13 mouse cellular contexts compared by ENCODE assay signal in the genomic region with DNA sequence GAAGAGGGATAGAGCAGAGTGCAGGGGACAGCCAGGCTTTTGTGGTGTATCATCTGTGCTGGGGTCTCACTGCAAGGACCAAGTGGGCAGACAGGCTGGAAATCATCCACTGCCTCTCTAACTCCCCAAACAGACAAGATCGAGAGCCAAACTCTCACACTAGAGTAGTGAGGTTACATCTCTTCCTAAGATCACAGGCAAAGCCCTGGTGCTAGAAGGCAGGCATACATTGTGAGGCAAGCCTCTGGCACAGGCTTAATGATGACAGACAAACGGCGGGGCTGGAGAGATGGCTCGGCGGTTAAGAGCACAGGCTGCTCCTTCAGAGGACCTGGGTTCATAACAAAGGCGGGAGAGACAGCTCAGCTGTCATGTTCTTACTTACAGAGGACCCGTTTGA. TPM values are rescaled to one million over a fixed set of nuclear protein-coding genes. Genes with fewer than 3 reads are reported as not detected.
DNase-seq lines count a peak whose midpoint lies in the region; ATAC-seq and TF ChIP-seq lines count a peak whose summit lies in the region.
"Had no signal": no experiment of that assay in that cellular context is flagged by ENCODE, and none has a peak within 500 bp of the region (broad histone marks: within the 10 kb centered on the region; RNA-seq: fewer than 3 reads in every experiment).

No protein-coding gene starts in this region.

- TF ChIP-seq EP300 in lung, postnatal 0 days (IDR thresholded peaks at IDR 0.05), result no peak

- no peak for ATAC-seq in lung, embryonic 14.5 days (ENCODE audit: insufficient read depth)
- no peak for ATAC-seq in lung, postnatal 0 days

- H3K9ac ChIP-seq in lung, embryonic 14.5 days, result no peak overlapping the region
- no peak overlapping the region for H3K9ac ChIP-seq in lung, postnatal 0 days (replicated peaks; ENCODE audit: low read depth)
- H3K9ac ChIP-seq in ES-E14 (ENCODE audit: insufficient read depth, low read depth, low read length, poor library complexity, severe bottlenecking), result 0 out of 2 replicates have a peak overlapping the region, but pooled peaks have one; percentile 38
- H3K9ac ChIP-seq: midbrain, embryonic 12.5 days had no signal

- no peaks in the 10 kb centered on the region for H3K9me3 ChIP-seq in lung, embryonic 14.5 days (ENCODE audit: low read depth, low read length)
- H3K9me3 ChIP-seq in lung, postnatal 0 days (ENCODE audit: low read length), result no peaks in the 10 kb centered on the region
- H3K9me3 ChIP-seq in ES-E14 (ENCODE audit: control insufficient read depth, insufficient read depth, low read depth, low read length), result peaks cover 6% of the 10 kb centered on the region; the same call in 1 of the 2 replicates
- H3K9me3 ChIP-seq in embryonic facial prominence, embryonic 10.5 days, result no peaks in the 10 kb centered on the region
- H3K9me3 ChIP-seq: midbrain, embryonic 12.5 days had no signal

- H3K4me2 ChIP-seq in lung, embryonic 14.5 days, result no peak overlapping the region
- no peak overlapping the region for H3K4me2 ChIP-seq in lung, postnatal 0 days (replicated peaks; ENCODE audit: low read depth, low read length)

- H3K27me3 ChIP-seq in lung, embryonic 14.5 days (ENCODE audit: insufficient read depth, low read length), result no peaks in the 10 kb centered on the region
- H3K27me3 ChIP-seq in lung, postnatal 0 days (replicated peaks; ENCODE audit: insufficient read depth, low read length), result no peaks in the 10 kb centered on the region
- H3K27me3 ChIP-seq in embryonic facial prominence, embryonic 10.5 days (replicated peaks; ENCODE audit: low read depth, poor library complexity, severe bottlenecking), result no peaks in the 10 kb centered on the region
- H3K27me3 ChIP-seq: midbrain, embryonic 12.5 days had no signal

- H3K4me3 ChIP-seq in lung, embryonic 14.5 days (ENCODE audit: low read depth, low read length), result no peak overlapping the region
- H3K4me3 ChIP-seq in lung, postnatal 0 days (ENCODE audit: low read depth, low read length), result no peak overlapping the region
- no peak overlapping the region for H3K4me3 ChIP-seq in ES-E14 (ENCODE audit: insufficient read depth in 1 of 2, low read depth in 1 of 2, low read length in 2 of 2, poor library complexity in 1 of 2, severe bottlenecking in 1 of 2)
- H3K4me3 ChIP-seq in embryonic facial prominence, embryonic 10.5 days, result peak overlapping the region; percentile 23; the same call in 1 of the 2 replicates

- H3K36me3 ChIP-seq in lung, embryonic 14.5 days (ENCODE audit: insufficient read depth), result no peaks in the 10 kb centered on the region
- no peaks in the 10 kb centered on the region for H3K36me3 ChIP-seq in lung, postnatal 0 days (ENCODE audit: insufficient read depth, low read length)
- no peaks in the 10 kb centered on the region for H3K36me3 ChIP-seq in ES-E14 (ENCODE audit: control insufficient read depth, insufficient read depth, low read length, poor library complexity, severe bottlenecking)
- peaks cover 6% of the 10 kb centered on the region; the same call in 1 of the 2 replicates for H3K36me3 ChIP-seq in embryonic facial prominence, embryonic 10.5 days (replicated peaks)
- H3K36me3 ChIP-seq: midbrain, embryonic 12.5 days had no signal

- H3K27ac ChIP-seq in lung, embryonic 14.5 days (ENCODE audit: low read depth), result no peak overlapping the region
- H3K27ac ChIP-seq in lung, postnatal 0 days (ENCODE audit: low read length), result no peak overlapping the region
- H3K27ac ChIP-seq in ES-E14 (ENCODE audit: insufficient read depth, low read depth, low read length, poor library complexity, severe bottlenecking), result no peak overlapping the region
- H3K27ac ChIP-seq in embryonic facial prominence, embryonic 10.5 days (replicated peaks), result no peak overlapping the region
- H3K27ac ChIP-seq: midbrain, embryonic 12.5 days had no signal

- 37% methylated on average over 7 of the region's 7 CpGs for WGBS in lung, embryonic 14.5 days
- 46% methylated on average over 7 of the region's 7 CpGs for WGBS in lung, postnatal 0 days
- 45% methylated on average over 7 of the region's 7 CpGs for WGBS in embryonic facial prominence, embryonic 10.5 days

- in situ Hi-C loops in ES-E14 (cut with MboI; ENCODE audit: low sequenced_read_pairs in 2 of 2, unreplicated experiment in 2 of 2), result no loop called here

- H3K4me1 ChIP-seq in lung, embryonic 14.5 days (ENCODE audit: insufficient read depth), result peaks cover 13% of the 10 kb centered on the region; the same call in 1 of the 2 replicates
- peaks cover 16% of the 10 kb centered on the region; the same call in 1 of the 2 replicates for H3K4me1 ChIP-seq in lung, postnatal 0 days (ENCODE audit: insufficient read depth, low read depth, low read length)
- peaks cover 3 to 4% of the 10 kb centered on the region in 2 experiments; a peak in 2 of 4 replicates for H3K4me1 ChIP-seq in ES-E14 (ENCODE audit: control insufficient read depth in 2 of 2, insufficient read depth in 2 of 2, low read length in 2 of 2, poor library complexity in 1 of 2)
- H3K4me1 ChIP-seq in embryonic facial prominence, embryonic 10.5 days, result peaks cover 45% of the 10 kb centered on the region

- peak; percentile 13 for DNase-seq in lung, embryonic 14.5 days
- no peak for DNase-seq in lung, postnatal 0 days (ENCODE audit: low spot score)
- DNase-seq in ES-E14 (ENCODE audit: low read depth, low spot score), result no peak
- DNase-seq in embryonic facial prominence, embryonic 10.5 days (ENCODE audit: low spot score), result no peak
- peak; percentile 21 for DNase-seq in naive thymus-derived CD4-positive, alpha-beta T cell, adult 2 months (ENCODE audit: low read depth)
- no peak for DNase-seq in embryo, embryonic 9.5 days (ENCODE audit: extremely low spot score)
- DNase-seq in adrenal gland, postnatal 4 days (ENCODE audit: low spot score in 2 of 2), result no peak
- DNase-seq: cerebellum, adult 9-11 months; heart, postnatal 14 days; kidney, adult 18-20 months; lung, adult 2 months; right cerebral cortex, postnatal 25 days had no signal

- TF ChIP-seq CTCF in lung, embryonic 14.5 days (IDR thresholded peaks at IDR 0.05; ENCODE audit: low read depth), result no peak
- no peak for TF ChIP-seq CTCF in lung, postnatal 0 days (IDR thresholded peaks at IDR 0.05)

TF ChIP-seq in ES-E14, 5 proteins besides CTCF, POLR2A, EP300 and RAD21:
- TF ChIP-seq CHD2 (IDR thresholded peaks at IDR 0.05; ENCODE audit: low read depth, low read length) (no peak), ZC3H11A (IDR thresholded peaks at IDR 0.05; ENCODE audit: borderline replicate concordance, low read depth, low read length) (no peak), ZNF384 (IDR thresholded peaks at IDR 0.05; ENCODE audit: low read depth, low read length) (no peak), MAFK (IDR thresholded peaks at IDR 0.05; ENCODE audit: insufficient read depth, low read depth, low read length) (no peak), HCFC1 (IDR thresholded peaks at IDR 0.05; ENCODE audit: borderline replicate concordance, insufficient read depth, low read length) (no peak)
TF ChIP-seq in ES-E14: peak in this region for 0.

RNA-seq across cellular contexts. Expression of a gene that starts 1.1 kb away (rescaled TPM):
- polyA plus RNA-seq in lung, embryonic 14.5 days (2014; fragmentation: Nextera tagmentation; extraction: Ambion mirVana), result 170 and 185 TPM in 2 replicates
- polyA plus RNA-seq in lung, postnatal 0 days (2015; fragmentation: Nextera tagmentation; extraction: Ambion mirVana), result 291 and 299 TPM in 2 replicates
- total RNA-seq in ES-E14 (2012; rRNA removed), result 87.6 and 101 TPM in 2 replicates
- polyA plus RNA-seq in embryonic facial prominence, embryonic 10.5 days (2016; fragmentation: Nextera tagmentation; extraction: Ambion mirVana), result 125 TPM in 2 replicates
- 100 to 1,000 TPM; 145 to 147 TPM for total RNA-seq in adrenal gland, postnatal 4 days (2021)

RNA-seq across cellular contexts. Expression of a gene that starts 6.5 kb away (rescaled TPM):
- 1.8 and 2.0 TPM in 2 replicates for polyA plus RNA-seq in lung, embryonic 14.5 days (2014; fragmentation: Nextera tagmentation; extraction: Ambion mirVana)
- 1.4 and 1.6 TPM in 2 replicates for polyA plus RNA-seq in lung, postnatal 0 days (2015; fragmentation: Nextera tagmentation; extraction: Ambion mirVana)
- 0.58 and 1.1 TPM in 2 replicates for total RNA-seq in ES-E14 (2012; rRNA removed)
- 1.3 and 1.4 TPM in 2 replicates for polyA plus RNA-seq in embryonic facial prominence, embryonic 10.5 days (2016; fragmentation: Nextera tagmentation; extraction: Ambion mirVana)
- total RNA-seq in adrenal gland, postnatal 4 days (2021), result 1 to 10 TPM; 1.1 to 1.3 TPM

RNA-seq across cellular contexts. Expression of a gene that starts 31.6 kb away (rescaled TPM):
- 20.0 and 23.5 TPM in 2 replicates for polyA plus RNA-seq in lung, embryonic 14.5 days (2014; fragmentation: Nextera tagmentation; extraction: Ambion mirVana)
- 11.6 and 14.5 TPM in 2 replicates for polyA plus RNA-seq in lung, postnatal 0 days (2015; fragmentation: Nextera tagmentation; extraction: Ambion mirVana)
- total RNA-seq in ES-E14 (2012; rRNA removed), result 26.4 and 29.5 TPM in 2 replicates
- polyA plus RNA-seq in embryonic facial prominence, embryonic 10.5 days (2016; fragmentation: Nextera tagmentation; extraction: Ambion mirVana), result 27.3 and 29.1 TPM in 2 replicates
- total RNA-seq in adrenal gland, postnatal 4 days (2021), result 10 to 100 TPM; 31.6 to 32.7 TPM

RNA-seq across cellular contexts. Expression of a gene that starts 32.3 kb away (rescaled TPM):
- polyA plus RNA-seq in lung, embryonic 14.5 days (2014; fragmentation: Nextera tagmentation; extraction: Ambion mirVana), result 36.5 and 40.0 TPM in 2 replicates
- polyA plus RNA-seq in lung, postnatal 0 days (2015; fragmentation: Nextera tagmentation; extraction: Ambion mirVana), result 65.8 and 68.0 TPM in 2 replicates
- total RNA-seq in ES-E14 (2012; rRNA removed), result 48.8 and 54.5 TPM in 2 replicates
- polyA plus RNA-seq in embryonic facial prominence, embryonic 10.5 days (2016; fragmentation: Nextera tagmentation; extraction: Ambion mirVana), result 36.3 and 37.1 TPM in 2 replicates
- 100 to 1,000 TPM; 127 to 130 TPM for total RNA-seq in adrenal gland, postnatal 4 days (2021)

RNA-seq across cellular contexts. Expression of a gene that starts 43.5 kb away (rescaled TPM):
- polyA plus RNA-seq in lung, embryonic 14.5 days (2014; fragmentation: Nextera tagmentation; extraction: Ambion mirVana), result 50.7 and 52.0 TPM in 2 replicates
- polyA plus RNA-seq in lung, postnatal 0 days (2015; fragmentation: Nextera tagmentation; extraction: Ambion mirVana), result 11.5 and 13.2 TPM in 2 replicates
- total RNA-seq in ES-E14 (2012; rRNA removed), result 54.7 and 59.1 TPM in 2 replicates
- polyA plus RNA-seq in embryonic facial prominence, embryonic 10.5 days (2016; fragmentation: Nextera tagmentation; extraction: Ambion mirVana), result 60.9 and 61.1 TPM in 2 replicates
- total RNA-seq in adrenal gland, postnatal 4 days (2021), result 10 to 100 TPM; 39.0 to 41.1 TPM

Comparison
In these comparisons a context has a peak if more than half of its experiments do, and no peak if none do; other contexts are left out.
1. DNase-seq: peak in lung, embryonic 14.5 days (single experiment) and naive thymus-derived CD4-positive, alpha-beta T cell, adult 2 months (single experiment); none in lung, postnatal 0 days (single experiment), ES-E14 (single experiment), embryonic facial prominence, embryonic 10.5 days (single experiment), embryo, embryonic 9.5 days (single experiment) and adrenal gland, postnatal 4 days (0 of 2).